Mouse (Mus musculus) forelimb bud, embryonic 11.5 days (tissue): ENCODE data around the gene Car5a.

ENCODE experiments used
- DNase-seq: peaks from one replicate; pipeline ENCODE4 v3.0.0-alpha.2; 2012; ENCODE audit warnings: low read depth, low spot score

Car5a gene

GRCm38 (mm10) chr8:121944831-121945230 is at the start of gene Car5a:
TSS of gene Car5a (minus strand) at chr8:121944904.
- no peak for DNase-seq

- DNase-seq, result no peak
These were observed 48.2 kb upstream of the Car5a start for GRCm38 (mm10) chr8:121992911-121993310.

- DNase-seq, result no peak
These were observed 46.9 kb upstream of the Car5a start for GRCm38 (mm10) chr8:121991611-121992010.

GRCm38 (mm10) chr8:121990506-121991255 is 46.0 kb upstream of the Car5a start:
- no peak for DNase-seq

- DNase-seq, result no peak
These were observed 43.2 kb upstream of the Car5a start for GRCm38 (mm10) chr8:121987892-121988291.

- DNase-seq, result no peak
These were observed 41.0 kb upstream of the Car5a start for GRCm38 (mm10) chr8:121985673-121986072.

GRCm38 (mm10) chr8:121981520-121981895 is 36.8 kb upstream of the Car5a start:
- no peak for DNase-seq

GRCm38 (mm10) chr8:121980792-121981519 is 36.3 kb upstream of the Car5a start:
- DNase-seq, result no peak

GRCm38 (mm10) chr8:121978670-121979069 is 34.0 kb upstream of the Car5a start:
- DNase-seq, result no peak

GRCm38 (mm10) chr8:121977819-121978590 is 33.3 kb upstream of the Car5a start:
- peak; percentile 75 for DNase-seq

GRCm38 (mm10) chr8:121973906-121974305 is 29.2 kb upstream of the Car5a start:
- DNase-seq, result no peak

- no peak for DNase-seq
These were observed 26.9 kb upstream of the Car5a start for GRCm38 (mm10) chr8:121971488-121972058.

GRCm38 (mm10) chr8:121970225-121970624 is 25.5 kb upstream of the Car5a start:
- no peak for DNase-seq

- no peak for DNase-seq
These were observed 23.8 kb upstream of the Car5a start for GRCm38 (mm10) chr8:121968542-121968941.

GRCm38 (mm10) chr8:121967977-121968376 is 23.3 kb upstream of the Car5a start:
- DNase-seq, result no peak

GRCm38 (mm10) chr8:121966714-121967448 is 22.2 kb upstream of the Car5a start:
- DNase-seq, result no peak

GRCm38 (mm10) chr8:121966110-121966509 is 21.4 kb upstream of the Car5a start:
- no peak for DNase-seq

GRCm38 (mm10) chr8:121964716-121965512 is 20.2 kb upstream of the Car5a start:
- no peak for DNase-seq

- no peak for DNase-seq
These were observed 18.2 kb upstream of the Car5a start for GRCm38 (mm10) chr8:121962892-121963291.

GRCm38 (mm10) chr8:121958395-121958794 is 13.7 kb upstream of the Car5a start:
- no peak for DNase-seq
